Mouse (Mus musculus) heart, embryonic 16.5 days (tissue): ENCODE measurements at regions not wholly inside any gene's neighbourhood (a gene's known extent, or its start where the extent isn't known, plus 50 kb on each side); places are given as distances from the start of the nearest gene placed in this dataset.

ENCODE experiments used
- ATAC-seq: fragments of 200-750 bp; cut with Nextera tagmentation; replicated peaks from 2 replicates; pipeline ENCODE4 v1.8.0; 2017; ENCODE audit warnings: moderate number of reproducible peaks; ENCODE audit not compliant: insufficient read depth, low FRiP score; ENCODE audit errors: extremely low read depth
- H3K27ac ChIP-seq: fragments of 300-500 bp; sonication (generic); 2 replicates; pipeline ENCODE4 v1.5.1; 2014; ENCODE audit warnings: mild to moderate bottlenecking, low read length, control low read depth, moderate library complexity
- H3K27me3 ChIP-seq: fragments of 300-500 bp; sonication (generic); 2 replicates; pipeline ENCODE4 v1.6.1; 2014; ENCODE audit warnings: low read length, mixed read lengths; ENCODE audit not compliant: control insufficient read depth, insufficient read depth
- H3K36me3 ChIP-seq: fragments of 300-500 bp; sonication (generic); 2 replicates; pipeline ENCODE4 v1.6.1; 2014; ENCODE audit not compliant: control insufficient read depth, insufficient read depth
- H3K4me1 ChIP-seq: fragments of 300-500 bp; sonication (generic); 2 replicates; pipeline ENCODE4 v1.6.1; 2014; ENCODE audit warnings: low read length, mixed read lengths; ENCODE audit not compliant: control insufficient read depth, insufficient read depth
- H3K4me2 ChIP-seq: fragments of 300-500 bp; sonication (generic); 2 replicates; pipeline ENCODE4 v1.6.1; 2014; ENCODE audit warnings: low read depth, mild to moderate bottlenecking, control low read depth, low read length
- H3K4me3 ChIP-seq: fragments of 300-500 bp; sonication (generic); 2 replicates; pipeline ENCODE4 v1.5.1; 2014; ENCODE audit warnings: mild to moderate bottlenecking, control low read depth, low read length
- H3K9ac ChIP-seq: fragments of 300-500 bp; sonication (generic); 2 replicates; pipeline ENCODE4 v1.6.1; 2014; ENCODE audit warnings: low read length, control low read depth
- H3K9me3 ChIP-seq: fragments of 300-500 bp; sonication (generic); replicated peaks from 2 replicates; pipeline ENCODE4 v1.6.1; 2016; ENCODE audit warnings: low read length; ENCODE audit not compliant: control insufficient read depth
- WGBS: fragments of 180-500 bp; shearing (Covaris S2); extraction: QIAGEN DNeasy Blood & Tissue Kit; methylation state at CpG from one replicate; pipeline ENCODE4 v1.1.7; 2014; 5-methylcytosine and 5-hydroxymethylcytosine counted together

DNA sequence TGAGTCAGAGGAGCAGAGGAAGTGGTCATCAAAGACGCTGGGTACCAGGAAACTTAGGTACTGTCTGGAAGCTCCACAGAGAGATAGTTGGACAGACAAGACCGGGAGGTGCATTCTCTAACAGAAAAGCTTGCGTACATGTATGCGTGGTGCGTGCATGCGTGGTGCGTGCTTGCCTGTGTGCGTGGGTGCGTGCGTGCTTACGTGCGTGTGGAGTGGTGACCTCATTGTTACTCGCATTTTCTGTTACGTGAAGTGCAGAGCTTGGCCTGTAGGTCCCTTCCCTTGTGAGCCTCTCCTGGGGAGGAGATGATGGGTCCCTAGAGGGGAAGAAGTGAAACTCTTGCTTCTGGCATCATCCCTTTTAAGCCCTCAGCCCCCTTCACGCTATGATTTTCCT, 175.5 kb upstream of the Msx2 start:
- no peaks in the 10 kb centered on the region for H3K4me1 ChIP-seq
- no peak for ATAC-seq
- no peak overlapping the region for H3K9ac ChIP-seq
- H3K27me3 ChIP-seq, result no peaks in the 10 kb centered on the region
- WGBS, result 89% methylated on average over 15 of the region's 15 CpGs
- no peak overlapping the region for H3K4me2 ChIP-seq
- H3K27ac ChIP-seq, result no peak overlapping the region
- no peaks in the 10 kb centered on the region for H3K36me3 ChIP-seq
- no peaks in the 10 kb centered on the region; the same call in 1 of the 2 replicates for H3K9me3 ChIP-seq
- no peak overlapping the region for H3K4me3 ChIP-seq

DNA sequence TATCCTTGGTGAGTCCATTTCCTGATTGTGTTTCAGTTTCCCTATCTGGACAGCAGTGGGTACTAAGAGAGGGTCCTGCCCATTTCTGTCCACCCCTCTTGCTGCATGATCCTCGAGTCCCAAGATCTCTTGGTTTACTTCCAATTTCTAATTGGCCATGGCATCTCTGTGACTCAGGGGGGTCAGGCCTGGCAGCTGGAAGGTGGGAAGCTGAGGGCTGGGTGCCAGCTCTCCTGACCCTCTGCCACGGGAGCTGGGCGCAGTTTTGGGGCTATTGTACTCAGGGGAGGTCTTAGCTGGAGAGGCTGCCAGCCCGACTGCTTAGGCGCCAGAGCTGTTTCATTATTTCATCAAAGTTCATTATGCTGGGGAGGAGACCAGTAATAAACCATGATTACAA, 169.7 kb upstream of the Msx2 start:
- Histone ChIP-seq H3K4me1 (no peaks in the 10 kb centered on the region), H3K27me3 (no peaks in the 10 kb centered on the region), H3K4me2 (no peak overlapping the region), H3K27ac (no peak overlapping the region), H3K9me3 (no peaks in the 10 kb centered on the region; the same call in 1 of the 2 replicates), H3K4me3 (no peak overlapping the region), H3K36me3 (no peaks in the 10 kb centered on the region), H3K9ac (no peak overlapping the region)
- ATAC-seq, result no peak
- WGBS, result 73% methylated on average over 5 of the region's 5 CpGs

DNA sequence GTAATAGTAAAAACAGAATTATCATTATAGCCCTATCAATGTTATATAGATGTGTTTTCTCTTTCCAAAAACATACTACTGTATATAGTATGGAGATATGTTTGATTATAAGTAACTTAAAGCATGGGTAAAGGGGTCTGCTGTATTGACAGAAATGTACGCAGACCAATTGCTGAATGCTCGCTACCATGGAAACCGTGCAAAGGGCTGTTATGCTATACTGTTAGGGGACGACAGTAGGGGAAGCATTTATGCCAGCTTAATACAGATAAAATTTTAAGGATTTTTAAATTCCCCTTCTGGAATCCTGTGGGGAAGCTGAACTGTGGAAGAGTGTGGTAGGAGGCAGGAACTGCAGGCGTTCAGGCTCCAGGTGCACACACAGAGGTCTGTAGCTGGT, 166.7 kb upstream of the Msx2 start:
- WGBS, result 85% methylated on average over 5 of the region's 5 CpGs
- no peak for ATAC-seq
- H3K4me2 ChIP-seq, result no peak overlapping the region
- H3K9me3 ChIP-seq, result no peaks in the 10 kb centered on the region; the same call in 1 of the 2 replicates
- no peak overlapping the region for H3K27ac ChIP-seq
- H3K27me3 ChIP-seq, result no peaks in the 10 kb centered on the region
- H3K4me1 ChIP-seq, result no peaks in the 10 kb centered on the region
- no peak overlapping the region for H3K9ac ChIP-seq
- no peaks in the 10 kb centered on the region for H3K36me3 ChIP-seq
- no peak overlapping the region for H3K4me3 ChIP-seq

DNA sequence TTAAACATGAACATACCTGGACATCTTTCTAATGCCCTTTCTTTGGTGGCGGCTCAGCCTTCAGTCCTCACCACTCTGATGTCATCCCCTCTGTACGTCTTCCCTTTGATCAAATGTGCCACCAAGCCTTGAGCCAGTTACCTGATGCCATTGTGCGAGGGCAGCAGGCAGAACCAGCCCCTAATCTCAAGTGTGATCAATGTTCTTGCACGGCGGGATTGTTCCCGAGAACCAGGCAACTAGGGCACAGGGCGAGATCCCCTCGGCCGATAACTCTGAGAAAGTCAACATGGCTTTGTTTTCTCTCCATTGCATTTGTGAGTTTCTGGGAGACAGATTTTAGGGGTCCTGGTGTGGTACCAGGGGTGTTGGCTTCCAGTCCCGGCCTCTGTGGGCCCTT, 166.2 kb upstream of the Msx2 start:
- H3K9ac ChIP-seq, result no peak overlapping the region
- H3K27ac ChIP-seq, result no peak overlapping the region
- H3K4me2 ChIP-seq, result no peak overlapping the region
- ATAC-seq, result no peak
- no peaks in the 10 kb centered on the region for H3K27me3 ChIP-seq
- WGBS, result 80% methylated on average over 10 of the region's 10 CpGs
- no peaks in the 10 kb centered on the region for H3K4me1 ChIP-seq
- no peaks in the 10 kb centered on the region for H3K9me3 ChIP-seq
- no peaks in the 10 kb centered on the region for H3K36me3 ChIP-seq
- H3K4me3 ChIP-seq, result no peak overlapping the region

DNA sequence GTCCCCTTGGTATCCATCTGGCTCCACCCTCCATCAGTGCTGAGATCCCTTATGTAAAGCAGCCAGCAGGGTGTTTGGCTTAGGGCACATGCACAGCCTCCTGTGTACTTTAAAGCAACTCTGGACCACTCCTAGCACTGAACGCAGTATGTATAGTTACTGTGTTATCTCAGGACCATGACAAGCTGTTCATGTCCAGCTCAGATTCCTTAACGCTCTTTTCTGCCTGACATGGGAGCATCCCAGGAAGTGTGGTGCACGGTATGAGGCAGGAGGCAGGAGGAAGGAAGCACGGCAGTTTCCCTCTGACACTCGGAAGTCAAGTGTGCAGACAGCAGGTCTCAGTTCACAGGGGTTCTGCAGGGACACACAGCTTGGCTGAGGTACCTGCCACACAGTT, 163.1 kb upstream of the Msx2 start:
- 43% methylated on average over 5 of the region's 5 CpGs for WGBS

DNA sequence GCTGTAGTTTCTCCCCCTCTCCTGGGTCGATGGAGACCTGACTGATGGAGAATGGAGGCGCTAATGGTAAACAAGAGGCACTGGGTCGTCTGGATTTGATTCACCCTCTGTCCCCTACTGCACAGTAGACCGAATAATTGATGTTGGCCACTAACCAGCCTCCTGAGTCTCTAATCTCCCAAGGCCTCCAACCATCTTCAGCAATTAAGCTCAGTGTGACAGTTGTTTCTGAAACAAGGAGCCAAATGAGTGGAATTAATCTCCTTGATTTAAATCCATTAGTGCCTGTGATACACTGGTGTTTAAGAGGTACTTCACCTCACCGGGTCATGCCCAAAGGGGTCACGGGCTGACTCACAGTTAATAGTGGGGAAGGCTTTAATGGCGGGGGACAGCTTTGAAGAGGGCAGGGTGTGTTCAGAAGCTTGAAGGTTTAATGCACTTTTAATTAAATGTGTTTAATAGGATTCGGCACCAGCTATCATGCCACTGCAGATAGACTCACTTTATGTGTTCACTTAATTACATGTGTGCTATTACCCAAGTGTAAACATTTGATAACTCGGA, 161.8 kb upstream of the Msx2 start:
- no peak overlapping the region for H3K4me3 ChIP-seq
- H3K9me3 ChIP-seq, result no peaks in the 10 kb centered on the region
- H3K9ac ChIP-seq, result no peak overlapping the region
- H3K27ac ChIP-seq, result no peak overlapping the region
- WGBS, result 77% methylated on average over 9 of the region's 9 CpGs
- no peaks in the 10 kb centered on the region for H3K4me1 ChIP-seq
- ATAC-seq, result no peak
- no peaks in the 10 kb centered on the region for H3K27me3 ChIP-seq
- H3K4me2 ChIP-seq, result no peak overlapping the region
- H3K36me3 ChIP-seq, result no peaks in the 10 kb centered on the region

More for the DNA sequence above, 163.1 kb upstream of the Msx2 start:
- H3K9ac ChIP-seq, result no peak overlapping the region
- H3K4me2 ChIP-seq, result no peak overlapping the region
- no peak for ATAC-seq
- H3K4me3 ChIP-seq, result no peak overlapping the region
- no peaks in the 10 kb centered on the region for H3K27me3 ChIP-seq
- no peaks in the 10 kb centered on the region for H3K9me3 ChIP-seq
- H3K36me3 ChIP-seq, result no peaks in the 10 kb centered on the region
- H3K27ac ChIP-seq, result no peak overlapping the region
- no peaks in the 10 kb centered on the region for H3K4me1 ChIP-seq

DNA sequence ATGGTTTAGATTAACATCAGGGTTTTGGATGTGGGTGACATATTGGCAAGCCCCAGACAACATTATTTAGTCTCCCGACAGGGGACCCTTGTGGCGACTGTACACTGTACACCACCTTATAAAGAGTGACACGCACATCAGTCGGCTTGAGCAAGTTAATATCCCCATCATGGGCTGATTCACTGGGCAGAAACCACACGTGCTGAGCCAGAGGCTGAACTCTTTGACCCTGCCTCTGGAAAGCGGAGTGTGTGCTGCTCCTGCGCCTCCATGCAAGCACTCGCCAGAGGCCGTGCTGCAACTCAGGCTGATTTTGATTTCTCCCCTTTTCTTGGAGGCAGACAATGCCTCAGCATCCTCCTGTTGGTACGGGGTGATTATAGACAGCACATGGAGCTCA, 125.2 kb upstream of the Msx2 start:
- H3K9ac ChIP-seq, result no peak overlapping the region
- no peaks in the 10 kb centered on the region for H3K4me1 ChIP-seq
- H3K4me3 ChIP-seq, result no peak overlapping the region
- no peak overlapping the region for H3K27ac ChIP-seq
- H3K27me3 ChIP-seq, result no peaks in the 10 kb centered on the region; the same call in 1 of the 2 replicates
- no peaks in the 10 kb centered on the region for H3K9me3 ChIP-seq
- no peak overlapping the region for H3K4me2 ChIP-seq
- H3K36me3 ChIP-seq, result no peaks in the 10 kb centered on the region
- ATAC-seq, result no peak
- WGBS, result 79% methylated on average over 10 of the region's 10 CpGs

DNA sequence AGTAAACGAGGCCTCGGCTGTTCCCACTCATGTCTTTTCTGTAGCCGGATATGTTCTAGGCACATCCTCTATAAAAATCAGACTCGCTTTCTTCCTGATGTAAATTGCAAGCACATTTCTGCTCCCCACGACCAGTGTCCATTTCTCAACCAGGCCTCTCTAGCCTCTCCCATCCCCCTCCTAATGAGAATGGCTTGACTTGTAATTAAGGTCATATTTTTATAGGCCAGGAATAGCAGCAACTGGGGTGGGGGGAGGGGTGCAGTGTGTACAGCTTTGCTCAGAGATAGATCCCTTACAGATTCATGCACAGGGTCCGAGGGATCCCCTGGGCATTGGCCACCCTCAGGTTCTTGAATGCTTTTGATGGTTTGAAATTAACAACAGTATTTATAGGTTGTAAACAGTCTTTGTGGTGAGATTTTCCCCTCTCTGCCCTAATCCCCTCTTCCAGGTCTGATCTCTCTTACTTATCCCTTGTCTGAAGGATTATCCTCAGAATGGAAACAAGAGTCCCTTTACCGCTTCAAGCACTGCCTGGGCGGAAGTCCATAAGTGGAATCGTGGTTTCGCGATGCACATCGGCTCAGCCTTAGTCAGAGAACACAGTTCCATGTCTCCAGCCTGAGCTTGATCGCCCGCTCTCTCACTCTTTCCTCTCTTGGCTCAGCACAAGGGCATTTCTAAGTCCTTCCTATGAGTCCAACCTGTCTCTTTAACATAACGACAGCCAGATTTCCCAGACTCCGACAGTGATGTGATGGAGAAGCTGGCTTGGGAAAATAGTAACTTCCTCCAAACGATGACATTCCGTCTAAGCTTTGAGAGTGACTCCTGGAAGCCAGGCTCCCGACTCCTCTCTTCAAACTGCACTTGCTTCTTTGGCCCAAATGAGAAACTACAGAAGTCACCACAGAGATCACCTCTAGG, 124.3 kb upstream of the Msx2 start:
- 70% methylated on average over 19 of the region's 19 CpGs for WGBS
- no peaks in the 10 kb centered on the region for H3K4me1 ChIP-seq
- no peak overlapping the region for H3K27ac ChIP-seq
- no peak overlapping the region for H3K9ac ChIP-seq
- ATAC-seq, result no peak
- H3K4me2 ChIP-seq, result no peak overlapping the region
- no peaks in the 10 kb centered on the region for H3K36me3 ChIP-seq
- no peak overlapping the region for H3K4me3 ChIP-seq
- H3K27me3 ChIP-seq, result no peaks in the 10 kb centered on the region
- H3K9me3 ChIP-seq, result no peaks in the 10 kb centered on the region

DNA sequence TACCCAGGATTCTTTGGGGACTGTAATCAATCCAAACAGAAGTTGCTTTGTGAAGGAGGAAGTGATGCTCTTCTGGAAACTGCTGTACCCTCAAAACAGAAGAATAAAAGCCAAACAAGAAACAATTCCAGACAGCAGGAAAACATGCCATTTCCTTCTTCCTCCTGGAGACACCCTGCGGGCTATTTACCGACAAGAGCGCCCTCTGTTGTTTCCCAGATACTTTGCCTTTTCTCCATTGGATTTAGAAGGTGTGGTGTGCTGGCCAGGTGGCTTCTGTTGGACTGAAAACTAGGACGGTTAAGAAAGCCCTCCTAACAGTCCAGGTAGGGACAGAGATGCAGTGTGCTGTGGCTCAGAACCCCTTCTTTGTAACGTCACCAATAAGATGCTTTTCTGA, 119.9 kb upstream of the Msx2 start:
- Histone ChIP-seq H3K4me2 (no peak overlapping the region), H3K4me1 (no peaks in the 10 kb centered on the region), H3K4me3 (no peak overlapping the region), H3K36me3 (no peaks in the 10 kb centered on the region), H3K9ac (no peak overlapping the region), H3K27me3 (no peaks in the 10 kb centered on the region), H3K27ac (no peak overlapping the region), H3K9me3 (no peaks in the 10 kb centered on the region)
- 9% methylated on average over 5 of the region's 5 CpGs for WGBS
- ATAC-seq, result no peak
